Mouse (Mus musculus): Measurements from ENCODE around the gene Eaf1.
A peak's percentile ranks its signal among the peaks of the same experiment; 100 is the strongest.

DNA sequence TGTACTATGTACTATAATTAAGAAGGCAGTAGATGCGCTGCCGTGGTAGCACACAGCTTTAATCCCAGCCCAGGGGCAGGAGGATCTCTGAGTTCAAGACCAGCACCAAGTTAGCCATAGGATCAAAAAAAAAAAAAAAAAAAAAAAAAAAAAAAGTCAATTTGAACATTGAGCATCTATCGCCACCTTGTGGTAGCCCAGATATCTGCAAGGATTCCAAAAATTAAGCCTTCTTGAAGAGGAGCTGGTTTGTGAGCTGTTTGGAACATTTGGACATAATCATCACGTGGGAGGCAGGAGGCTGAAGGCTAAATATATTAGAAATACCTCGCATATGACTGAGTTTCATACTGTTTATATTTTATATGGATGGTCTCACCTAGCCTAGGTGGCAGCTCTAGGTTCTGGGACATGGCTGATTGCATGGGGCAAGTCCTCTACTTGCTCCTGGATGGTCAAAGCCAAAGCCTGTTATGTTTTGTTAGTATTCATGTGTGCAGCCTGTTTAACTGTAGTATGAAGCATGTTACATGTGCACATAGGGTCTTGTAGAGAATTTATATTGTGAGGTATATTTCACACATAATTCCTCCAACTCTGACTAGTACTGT lies 21.6 kb upstream of the Eaf1 start:
- TF ChIP-seq ZC3H11A (IDR thresholded peaks at IDR 0.05; ENCODE audit: borderline replicate concordance, low read depth, low read length) (peak; percentile 34), MAFK (IDR thresholded peaks at IDR 0.05; ENCODE audit: insufficient read depth, low read depth, low read length) (peak; percentile 22; the same call in 1 of the 2 replicates), CHD2 (IDR thresholded peaks at IDR 0.05; ENCODE audit: low read depth, low read length) (no peak)
